Mouse (Mus musculus): ENCODE results near the gene Tex33. TPM values are rescaled to one million over a fixed set of nuclear protein-coding genes. Genes with fewer than 3 reads are reported as not detected.

The Tex33 gene
- polyA plus RNA-seq, 1 experiment from 2014 or later: not detected

GRCm38 (mm10) chr15:78384220-78385116 is 11.2 kb downstream of the Tex33 start:
- H3K4me2 ChIP-seq (replicated peaks): no peak overlapping the region
- no peak overlapping the region for H3K9ac ChIP-seq
- H3K36me3 ChIP-seq (replicated peaks; ENCODE audit: control insufficient read depth, insufficient read depth): no peaks in the 10 kb centered on the region
- H3K4me3 ChIP-seq (replicated peaks; ENCODE audit: low read length): no peak overlapping the region
- ATAC-seq (ENCODE audit: low FRiP score): peak; percentile 71; the same call in 1 of the 2 replicates
- no peaks in the 10 kb centered on the region for H3K9me3 ChIP-seq (ENCODE audit: control insufficient read depth, low read length)
- H3K27ac ChIP-seq: peak overlapping the region; percentile 80
- H3K27me3 ChIP-seq (ENCODE audit: control insufficient read depth, insufficient read depth, low read length): no peaks in the 10 kb centered on the region
- peak; percentile 38 for DNase-seq (ENCODE audit: low spot score)
- WGBS: 59% methylated on average over 7 of the region's 7 CpGs
- peaks cover 6% of the 10 kb centered on the region; the same call in 1 of the 2 replicates for H3K4me1 ChIP-seq (replicated peaks; ENCODE audit: control insufficient read depth, insufficient read depth, low read length)

GRCm38 (mm10) chr15:78383450-78384219 is 12.1 kb downstream of the Tex33 start:
- DNase-seq (ENCODE audit: low spot score) (peak; percentile 48), ATAC-seq (ENCODE audit: low FRiP score) (peak; percentile 83)
- 76% methylated on average over 11 of the region's 11 CpGs for WGBS
- no peak overlapping the region for H3K4me2 ChIP-seq (replicated peaks)
- peaks cover 6% of the 10 kb centered on the region; the same call in 1 of the 2 replicates for H3K4me1 ChIP-seq (replicated peaks; ENCODE audit: control insufficient read depth, insufficient read depth, low read length)
- H3K4me3 ChIP-seq (replicated peaks; ENCODE audit: low read length): no peak overlapping the region
- no peaks in the 10 kb centered on the region for H3K36me3 ChIP-seq (replicated peaks; ENCODE audit: control insufficient read depth, insufficient read depth)
- H3K9ac ChIP-seq: no peak overlapping the region
- H3K9me3 ChIP-seq (ENCODE audit: control insufficient read depth, low read length): no peaks in the 10 kb centered on the region
- H3K27ac ChIP-seq: peak overlapping the region; percentile 80
- no peaks in the 10 kb centered on the region for H3K27me3 ChIP-seq (ENCODE audit: control insufficient read depth, insufficient read depth, low read length)

- no peak for ATAC-seq (ENCODE audit: low FRiP score)
- no peaks in the 10 kb centered on the region for H3K27me3 ChIP-seq (ENCODE audit: control insufficient read depth, insufficient read depth, low read length)
- WGBS: 92% methylated on average over 4 of the region's 4 CpGs
Measured at GRCm38 (mm10) chr15:78382115-78382514, 13.6 kb downstream of the Tex33 start.

GRCm38 (mm10) chr15:78380741-78381140 is 15.0 kb downstream of the Tex33 start:
- DNase-seq (ENCODE audit: low spot score): no peak
- H3K4me2 ChIP-seq (replicated peaks): no peak overlapping the region
- no peaks in the 10 kb centered on the region for H3K36me3 ChIP-seq (replicated peaks; ENCODE audit: control insufficient read depth, insufficient read depth)
- WGBS: 64% methylated on average over 4 of the region's 4 CpGs
- H3K9ac ChIP-seq: no peak overlapping the region
- no peak for ATAC-seq (ENCODE audit: low FRiP score)
- no peak overlapping the region for H3K4me3 ChIP-seq (replicated peaks; ENCODE audit: low read length)
- H3K4me1 ChIP-seq (replicated peaks; ENCODE audit: control insufficient read depth, insufficient read depth, low read length): peaks cover 6% of the 10 kb centered on the region; the same call in 1 of the 2 replicates
- H3K27ac ChIP-seq: no peak overlapping the region
- H3K27me3 ChIP-seq (ENCODE audit: control insufficient read depth, insufficient read depth, low read length): no peaks in the 10 kb centered on the region
- H3K9me3 ChIP-seq (ENCODE audit: control insufficient read depth, low read length): no peaks in the 10 kb centered on the region

More at GRCm38 (mm10) chr15:78382115-78382514, 13.6 kb downstream of the Tex33 start:
- Histone ChIP-seq H3K4me3 (replicated peaks; ENCODE audit: low read length) (no peak overlapping the region), H3K4me1 (replicated peaks; ENCODE audit: control insufficient read depth, insufficient read depth, low read length) (peaks cover 6% of the 10 kb centered on the region; the same call in 1 of the 2 replicates), H3K27ac (no peak overlapping the region), H3K4me2 (replicated peaks) (no peak overlapping the region), H3K36me3 (replicated peaks; ENCODE audit: control insufficient read depth, insufficient read depth) (no peaks in the 10 kb centered on the region), H3K9me3 (ENCODE audit: control insufficient read depth, low read length) (no peaks in the 10 kb centered on the region), H3K9ac (no peak overlapping the region)
- no peak for DNase-seq (ENCODE audit: low spot score)

- peaks cover 6% of the 10 kb centered on the region; the same call in 1 of the 2 replicates for H3K4me1 ChIP-seq (replicated peaks; ENCODE audit: control insufficient read depth, insufficient read depth, low read length)
- WGBS: 75% methylated on average over 2 of the region's 2 CpGs
- H3K9ac ChIP-seq: no peak overlapping the region
- no peak overlapping the region for H3K4me3 ChIP-seq (replicated peaks; ENCODE audit: low read length)
- DNase-seq (ENCODE audit: low spot score) (no peak), ATAC-seq (ENCODE audit: low FRiP score) (no peak)
- H3K9me3 ChIP-seq (ENCODE audit: control insufficient read depth, low read length): no peaks in the 10 kb centered on the region
- H3K4me2 ChIP-seq (replicated peaks): no peak overlapping the region
- H3K36me3 ChIP-seq (replicated peaks; ENCODE audit: control insufficient read depth, insufficient read depth): no peaks in the 10 kb centered on the region
- H3K27ac ChIP-seq: no peak overlapping the region
- no peaks in the 10 kb centered on the region for H3K27me3 ChIP-seq (ENCODE audit: control insufficient read depth, insufficient read depth, low read length)
Measured at GRCm38 (mm10) chr15:78380208-78380607, 15.5 kb downstream of the Tex33 start.

- no peaks in the 10 kb centered on the region for H3K9me3 ChIP-seq (ENCODE audit: control insufficient read depth, low read length)
- no peak for ATAC-seq (ENCODE audit: low FRiP score)
- no peaks in the 10 kb centered on the region for H3K4me1 ChIP-seq (replicated peaks; ENCODE audit: control insufficient read depth, insufficient read depth, low read length)
- H3K4me2 ChIP-seq (replicated peaks): no peak overlapping the region
- no peak overlapping the region for H3K4me3 ChIP-seq (replicated peaks; ENCODE audit: low read length)
- H3K9ac ChIP-seq: no peak overlapping the region
- no peak for DNase-seq (ENCODE audit: low spot score)
- no peaks in the 10 kb centered on the region for H3K27me3 ChIP-seq (ENCODE audit: control insufficient read depth, insufficient read depth, low read length)
- H3K27ac ChIP-seq: no peak overlapping the region
- 79% methylated on average over 10 of the region's 10 CpGs for WGBS
- no peaks in the 10 kb centered on the region for H3K36me3 ChIP-seq (replicated peaks; ENCODE audit: control insufficient read depth, insufficient read depth)
Measured at GRCm38 (mm10) chr15:78378556-78378955, 17.2 kb downstream of the Tex33 start.

- H3K27me3 ChIP-seq (ENCODE audit: control insufficient read depth, insufficient read depth, low read length): no peaks in the 10 kb centered on the region
- no peak overlapping the region for H3K4me3 ChIP-seq (replicated peaks; ENCODE audit: low read length)
- no peaks in the 10 kb centered on the region for H3K36me3 ChIP-seq (replicated peaks; ENCODE audit: control insufficient read depth, insufficient read depth)
- no peak overlapping the region for H3K4me2 ChIP-seq (replicated peaks)
- ATAC-seq (ENCODE audit: low FRiP score) (no peak), DNase-seq (ENCODE audit: low spot score) (no peak)
- H3K4me1 ChIP-seq (replicated peaks; ENCODE audit: control insufficient read depth, insufficient read depth, low read length): no peaks in the 10 kb centered on the region
- no peak overlapping the region for H3K27ac ChIP-seq
- no peak overlapping the region for H3K9ac ChIP-seq
- WGBS: 88% methylated on average over 10 of the region's 10 CpGs
- H3K9me3 ChIP-seq (ENCODE audit: control insufficient read depth, low read length): no peaks in the 10 kb centered on the region
Measured at GRCm38 (mm10) chr15:78377859-78378258, 17.9 kb downstream of the Tex33 start.

- Histone ChIP-seq H3K36me3 (replicated peaks; ENCODE audit: control insufficient read depth, insufficient read depth) (no peaks in the 10 kb centered on the region), H3K9me3 (ENCODE audit: control insufficient read depth, low read length) (no peaks in the 10 kb centered on the region), H3K9ac (no peak overlapping the region), H3K4me3 (replicated peaks; ENCODE audit: low read length) (no peak overlapping the region), H3K27me3 (ENCODE audit: control insufficient read depth, insufficient read depth, low read length) (no peaks in the 10 kb centered on the region), H3K4me1 (replicated peaks; ENCODE audit: control insufficient read depth, insufficient read depth, low read length) (no peaks in the 10 kb centered on the region), H3K27ac (no peak overlapping the region), H3K4me2 (replicated peaks) (no peak overlapping the region)
- ATAC-seq (ENCODE audit: low FRiP score) (no peak), DNase-seq (ENCODE audit: low spot score) (no peak)
- 59% methylated on average over 3 of the region's 3 CpGs for WGBS
Measured at GRCm38 (mm10) chr15:78374204-78374603, 21.5 kb downstream of the Tex33 start.

GRCm38 (mm10) chr15:78372796-78373195 is 22.9 kb downstream of the Tex33 start:
- Histone ChIP-seq H3K27ac (no peak overlapping the region), H3K9ac (no peak overlapping the region), H3K36me3 (replicated peaks; ENCODE audit: control insufficient read depth, insufficient read depth) (no peaks in the 10 kb centered on the region), H3K4me3 (replicated peaks; ENCODE audit: low read length) (no peak overlapping the region), H3K9me3 (ENCODE audit: control insufficient read depth, low read length) (no peaks in the 10 kb centered on the region), H3K4me1 (replicated peaks; ENCODE audit: control insufficient read depth, insufficient read depth, low read length) (no peaks in the 10 kb centered on the region), H3K4me2 (replicated peaks) (no peak overlapping the region), H3K27me3 (ENCODE audit: control insufficient read depth, insufficient read depth, low read length) (no peaks in the 10 kb centered on the region)
- 84% methylated on average over 3 of the region's 3 CpGs for WGBS
- DNase-seq (ENCODE audit: low spot score) (no peak), ATAC-seq (ENCODE audit: low FRiP score) (no peak)
